Mouse (Mus musculus) c-Kit-positive CD71-negative TER-119-negative erythroid progenitor cells, embryonic 14.5 days (primary cell): ENCODE results near the gene Tff3.

ENCODE experiments used
- DNase-seq: peaks from one replicate; pipeline ENCODE4 v3.0.0-alpha.2; 2013; ENCODE audit warnings: low read depth

The Tff3 gene

GRCm38 (mm10) chr17:31121975-31122374, 7.5 kb downstream of the Tff3 start:
- DNase-seq, result peak; percentile 43

- DNase-seq, result peak; percentile 71
These were observed 10.0 kb downstream of the Tff3 start for GRCm38 (mm10) chr17:31119429-31119828.

DNA sequence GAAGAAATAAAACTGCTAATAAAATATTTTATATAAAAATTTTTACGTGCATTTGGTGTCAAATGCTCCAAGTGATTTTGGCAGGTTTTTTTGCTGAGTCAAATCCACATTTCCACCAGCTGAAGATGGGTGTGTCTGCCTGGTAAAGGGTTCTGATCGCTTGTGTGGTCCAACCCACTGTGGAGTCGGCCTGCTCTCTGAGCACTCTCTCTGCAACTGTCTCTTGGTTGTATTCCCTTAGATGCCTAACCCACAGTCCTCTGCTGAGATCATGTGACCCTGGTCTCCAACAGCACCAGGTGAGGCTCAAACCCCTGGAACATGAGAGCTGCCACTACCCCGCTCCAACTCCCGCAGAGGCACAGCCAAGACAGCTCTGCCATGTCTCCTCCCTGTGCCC, 11.5 kb downstream of the Tff3 start:
- no peak for DNase-seq

- no peak for DNase-seq
These were observed 13.4 kb downstream of the Tff3 start for GRCm38 (mm10) chr17:31116063-31116462.

DNA sequence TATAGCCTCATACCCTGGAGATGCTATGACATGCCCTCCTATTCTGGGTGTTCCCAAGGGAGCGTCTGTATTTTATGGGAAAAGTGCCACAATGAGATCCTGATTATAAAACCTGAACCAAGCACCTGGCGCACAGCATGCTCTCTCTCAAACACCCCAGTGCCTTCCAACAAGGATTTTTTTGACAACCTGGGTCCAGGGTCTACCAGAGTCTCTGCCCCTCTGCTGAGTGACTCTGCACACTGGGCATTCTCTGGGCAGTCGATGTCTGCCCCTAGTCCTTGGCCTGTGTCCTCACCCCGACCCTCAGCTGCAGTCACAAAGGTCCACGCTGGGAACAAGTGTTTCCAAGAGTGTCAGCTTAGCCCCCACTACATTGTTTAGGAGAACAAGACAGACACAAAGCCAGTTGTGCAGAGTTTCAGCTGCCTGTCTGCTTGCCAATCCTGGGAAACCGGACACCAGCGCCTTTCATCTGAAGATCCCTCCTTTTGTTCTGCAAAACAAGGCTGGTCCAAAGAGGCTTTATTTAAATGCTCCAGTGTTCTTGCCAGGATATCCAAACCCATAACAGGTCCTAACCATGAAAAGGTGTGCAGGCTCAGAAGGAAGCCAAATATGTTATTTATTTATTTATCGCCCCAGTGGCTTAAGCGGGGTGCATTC, 16.1 kb downstream of the Tff3 start:
- DNase-seq, result no peak

- no peak for DNase-seq
These were observed 21.1 kb downstream of the Tff3 start for GRCm38 (mm10) chr17:31108388-31108787.

DNA sequence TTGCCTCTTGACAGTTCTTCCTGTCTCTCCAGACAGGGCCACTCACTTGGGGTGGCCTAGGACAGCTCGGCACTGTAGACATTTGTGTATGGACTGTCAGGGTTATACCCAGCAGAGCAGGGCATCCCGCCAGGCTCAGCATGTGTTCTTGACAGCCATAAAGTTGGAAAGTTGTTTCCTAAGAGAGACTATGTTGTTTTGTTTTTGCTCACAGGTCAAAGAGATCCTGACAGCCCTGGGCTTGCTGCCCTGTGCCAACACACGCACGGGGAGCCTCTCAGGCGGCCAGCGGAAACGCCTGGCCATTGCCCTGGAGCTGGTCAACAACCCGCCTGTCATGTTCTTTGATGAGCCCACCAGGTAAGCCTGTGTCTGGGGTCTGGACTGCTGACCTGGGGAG, 25.6 kb downstream of the Tff3 start:
- no peak for DNase-seq

DNA sequence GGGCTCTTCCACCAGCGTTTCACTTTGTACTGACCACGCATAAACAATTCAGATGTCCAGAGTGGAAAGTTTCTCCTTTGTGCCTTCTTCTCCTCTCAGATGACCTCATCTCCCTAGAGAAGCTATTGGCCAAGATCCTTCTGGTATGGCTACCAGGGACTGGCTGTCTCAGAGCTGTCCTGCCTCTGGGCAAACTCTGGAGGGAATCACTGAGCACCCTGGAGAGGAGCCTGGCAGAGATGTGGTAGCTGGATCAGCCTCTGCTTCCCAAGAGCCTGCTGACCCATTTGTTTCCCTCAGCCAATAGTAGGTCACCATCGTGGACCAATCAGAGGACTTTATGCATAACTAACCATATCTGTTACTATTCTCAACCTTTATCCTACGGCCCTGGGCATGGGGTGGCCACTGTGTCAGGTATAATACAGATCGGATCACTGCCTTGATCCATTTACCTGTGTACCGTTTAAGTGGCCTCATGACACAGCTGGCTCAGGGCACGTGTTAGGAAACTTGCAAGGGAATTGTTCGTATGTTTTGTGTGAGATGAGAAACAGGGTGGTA, 26.4 kb downstream of the Tff3 start:
- DNase-seq, result no peak

DNA sequence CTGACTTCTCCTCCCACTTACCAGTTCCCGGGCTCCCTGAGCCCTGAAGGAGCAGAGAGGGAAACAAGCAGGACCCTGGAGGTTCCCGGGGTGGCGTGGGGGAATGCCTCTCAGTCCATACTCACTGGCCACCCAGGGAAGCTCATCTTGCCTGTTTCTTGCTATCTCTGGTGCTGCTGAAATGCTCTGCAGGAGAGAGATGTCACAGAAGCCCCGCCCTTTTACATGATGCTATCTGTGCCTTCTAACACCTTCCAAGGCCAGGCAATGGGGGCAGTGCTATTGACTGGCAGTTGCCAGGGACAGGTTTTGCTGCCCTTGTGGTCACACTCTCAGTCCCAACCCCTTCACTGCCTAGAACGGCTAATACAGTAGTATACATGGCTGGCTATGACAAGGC, 30.7 kb downstream of the Tff3 start:
- DNase-seq, result no peak

DNA sequence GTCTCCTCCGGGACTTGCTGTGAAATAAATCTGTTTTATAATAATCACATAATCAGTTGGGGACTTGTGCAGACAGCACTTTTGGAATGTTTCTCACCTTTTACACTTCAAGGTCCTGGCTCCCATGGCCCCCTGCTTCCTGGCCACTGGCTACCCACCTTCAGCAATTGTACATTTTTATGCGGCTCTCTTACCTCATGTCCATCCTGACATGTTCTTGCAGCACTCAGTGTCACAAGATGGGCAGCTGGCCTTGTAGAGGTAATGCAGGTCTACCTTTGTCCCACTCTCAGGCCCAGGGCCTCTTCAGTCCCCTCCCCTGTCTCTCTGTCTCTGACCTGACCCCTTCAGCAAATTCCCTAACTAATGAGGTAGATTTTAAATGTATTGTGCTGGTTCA, 32.6 kb downstream of the Tff3 start:
- no peak for DNase-seq

GRCm38 (mm10) chr17:31095570-31095969, 33.9 kb downstream of the Tff3 start:
- DNase-seq, result no peak

- DNase-seq, result no peak
These were observed 34.7 kb downstream of the Tff3 start for GRCm38 (mm10) chr17:31094781-31095180.

GRCm38 (mm10) chr17:31091023-31091735, 38.3 kb downstream of the Tff3 start:
- DNase-seq, result no peak

DNA sequence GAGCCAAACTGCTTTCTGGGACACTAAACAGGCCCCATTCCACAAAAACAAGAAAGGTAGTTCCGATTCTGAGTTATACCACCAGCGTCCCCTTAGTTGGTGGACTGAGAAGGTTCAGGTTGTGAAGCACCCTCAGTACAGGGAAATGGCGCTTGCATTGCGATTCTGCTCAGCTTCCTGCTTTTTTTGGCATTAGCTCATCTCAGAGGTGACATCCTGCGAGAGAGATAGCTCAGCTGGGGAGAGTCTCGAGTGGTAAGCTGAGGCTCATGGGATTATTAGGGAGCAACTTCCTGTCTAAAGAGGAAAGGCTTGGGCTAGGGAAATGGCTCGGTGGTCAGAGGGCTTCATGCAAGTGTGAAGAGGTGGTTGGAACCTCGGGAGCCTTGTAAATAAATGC, 39.6 kb downstream of the Tff3 start:
- DNase-seq, result no peak

GRCm38 (mm10) chr17:31088711-31089110, 40.7 kb downstream of the Tff3 start:
- DNase-seq, result no peak

GRCm38 (mm10) chr17:31086196-31086595, 43.2 kb downstream of the Tff3 start:
- no peak for DNase-seq

GRCm38 (mm10) chr17:31085519-31085918, 43.9 kb downstream of the Tff3 start:
- DNase-seq, result no peak

DNA sequence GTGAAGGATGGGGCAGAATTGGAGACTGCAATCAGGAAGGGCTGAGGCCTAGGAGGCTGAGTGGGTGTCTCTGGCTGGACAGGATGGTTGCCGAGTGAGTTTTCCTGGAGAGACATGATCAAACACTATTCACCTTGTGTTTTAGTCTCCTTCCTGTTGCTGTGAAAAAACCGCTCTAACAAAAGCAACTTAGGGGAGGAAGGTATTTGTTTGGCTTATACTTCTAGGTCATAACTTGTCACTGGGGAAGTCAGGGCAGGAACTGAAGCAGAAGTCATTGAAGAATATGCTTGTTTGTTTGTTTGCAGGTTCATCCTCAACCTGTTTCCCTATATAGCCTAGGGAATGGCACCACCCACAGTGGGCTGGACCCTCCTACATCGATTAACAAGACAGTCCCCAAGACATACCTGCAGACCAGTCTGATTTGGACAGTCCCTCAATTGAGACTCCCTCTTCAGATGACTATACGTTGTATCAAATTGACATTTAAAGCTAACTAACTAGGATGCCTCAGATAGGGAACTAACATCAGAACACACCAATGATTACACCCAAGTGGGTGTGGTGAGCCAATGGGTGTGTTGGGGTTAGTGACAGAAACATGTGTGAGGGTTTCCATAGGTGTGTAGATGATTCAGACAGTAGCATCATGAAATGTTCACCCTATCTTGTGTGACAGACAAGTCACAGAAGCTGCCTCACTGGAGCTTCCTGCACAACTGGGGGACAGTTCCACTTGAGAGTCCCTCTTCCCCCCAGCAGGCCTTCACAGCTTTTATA, 47.0 kb downstream of the Tff3 start:
- DNase-seq, result no peak

- DNase-seq, result no peak
These were observed 50.2 kb downstream of the Tff3 start for GRCm38 (mm10) chr17:31079078-31079840.

GRCm38 (mm10) chr17:31078581-31078980, 50.9 kb downstream of the Tff3 start:
- no peak for DNase-seq

DNA sequence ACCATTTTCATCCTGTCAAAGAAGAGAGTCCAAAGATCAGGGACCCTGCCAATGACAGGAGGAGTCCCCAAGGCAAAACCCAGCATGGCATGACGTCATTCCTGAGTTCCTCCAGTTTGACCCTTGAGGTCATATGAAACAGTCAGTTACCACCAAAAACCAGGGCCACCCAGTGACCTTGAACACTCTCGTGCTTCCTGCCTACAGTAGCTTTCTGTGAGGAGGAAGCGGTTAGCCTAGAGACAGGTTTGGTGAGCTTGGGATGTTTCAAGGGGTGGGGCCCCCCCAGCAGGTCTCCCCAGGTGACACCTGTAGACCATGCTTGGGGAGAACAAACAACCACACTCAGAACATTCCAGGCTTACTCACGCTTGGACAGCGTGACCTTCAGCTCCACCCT, 51.9 kb downstream of the Tff3 start:
- DNase-seq, result no peak

DNA sequence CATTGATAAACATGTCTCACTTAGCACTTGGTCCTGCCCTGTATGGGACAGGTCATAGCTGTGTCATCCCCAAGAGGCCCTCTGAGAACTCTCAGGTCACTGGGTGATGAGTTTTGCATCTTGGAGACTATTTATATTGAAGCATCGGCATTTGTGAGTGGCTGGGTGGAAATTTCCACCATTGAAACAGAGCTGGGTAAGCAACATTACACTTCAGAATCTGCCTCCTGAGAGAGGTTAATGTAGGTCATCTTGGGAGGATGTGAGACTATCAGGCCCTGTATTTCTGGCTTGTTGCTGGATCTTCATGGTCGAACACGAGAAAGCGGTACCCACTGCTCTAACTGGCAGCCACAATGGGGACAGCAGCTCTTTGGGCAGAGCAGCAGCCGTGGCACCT, 54.0 kb downstream of the Tff3 start:
- DNase-seq, result no peak
